Mouse (Mus musculus): ENCODE data around the gene Adam19. TPM values are rescaled to one million over a fixed set of nuclear protein-coding genes. Genes with fewer than 3 reads are reported as not detected.
"Not testable (repeated sequence)": the region's sequence is repeated elsewhere in the genome, so short reads cannot be mapped to it uniquely, and the experiment has no call there.

The Adam19 gene
- polyA plus RNA-seq, 1 experiment: 22.8 TPM

GRCm38 (mm10) chr11:46146619-46147018, 90.8 kb downstream of the Adam19 start:
- DNase-seq (ENCODE audit: low read depth): no peak
- no peak for TF ChIP-seq CTCF (IDR thresholded peaks at IDR 0.05; ENCODE audit: borderline replicate concordance, extremely low read depth, insufficient read depth, insufficient read length)

GRCm38 (mm10) chr11:46156945-46157344, 101.2 kb downstream of the Adam19 start:
- TF ChIP-seq CTCF (IDR thresholded peaks at IDR 0.05; ENCODE audit: borderline replicate concordance, extremely low read depth, insufficient read depth, insufficient read length) (no peak), POLR2A (IDR thresholded peaks at IDR 0.05; ENCODE audit: borderline replicate concordance, extremely low read depth, insufficient read depth, insufficient read length, poor library complexity, severe bottlenecking) (no peak)
- DNase-seq (ENCODE audit: low read depth): no peak

DNA sequence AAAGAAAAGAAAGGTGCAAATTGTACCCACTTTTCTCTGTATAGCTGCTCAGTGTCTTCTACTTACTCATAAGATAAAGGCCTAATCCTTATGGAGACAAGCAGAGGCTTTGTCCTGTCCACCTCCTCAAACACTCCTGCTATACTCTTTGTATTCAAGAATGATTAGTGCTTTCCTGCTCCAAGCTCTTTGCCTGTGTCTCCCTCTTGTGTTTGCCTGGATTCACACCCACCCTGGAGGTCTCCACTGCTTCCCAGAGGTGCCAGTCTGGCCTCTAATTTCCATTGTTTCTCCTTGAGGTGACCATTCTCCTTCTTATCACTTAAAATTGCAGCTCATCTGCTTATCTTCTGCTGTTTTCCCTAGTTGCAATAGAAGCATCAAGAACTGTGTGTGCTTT, 101.7 kb downstream of the Adam19 start:
- TF ChIP-seq POLR2A (IDR thresholded peaks at IDR 0.05; ENCODE audit: borderline replicate concordance, extremely low read depth, insufficient read depth, insufficient read length, poor library complexity, severe bottlenecking) (no peak), CTCF (IDR thresholded peaks at IDR 0.05; ENCODE audit: borderline replicate concordance, extremely low read depth, insufficient read depth, insufficient read length) (peak; percentile 23; the same call in 1 of the 2 replicates)
- DNase-seq (ENCODE audit: low read depth): no peak

- no peak for TF ChIP-seq CTCF (IDR thresholded peaks at IDR 0.05; ENCODE audit: borderline replicate concordance, extremely low read depth, insufficient read depth, insufficient read length)
- TF ChIP-seq POLR2A (IDR thresholded peaks at IDR 0.05; ENCODE audit: borderline replicate concordance, extremely low read depth, insufficient read depth, insufficient read length, poor library complexity, severe bottlenecking): no peak
- peak; percentile 6 for DNase-seq (ENCODE audit: low read depth)
Observed at GRCm38 (mm10) chr11:46165866-46166585, 110.2 kb downstream of the Adam19 start, which contains the start of gene Nipal4. TSS of gene Nipal4 (minus strand) at chr11:46166508.

DNA sequence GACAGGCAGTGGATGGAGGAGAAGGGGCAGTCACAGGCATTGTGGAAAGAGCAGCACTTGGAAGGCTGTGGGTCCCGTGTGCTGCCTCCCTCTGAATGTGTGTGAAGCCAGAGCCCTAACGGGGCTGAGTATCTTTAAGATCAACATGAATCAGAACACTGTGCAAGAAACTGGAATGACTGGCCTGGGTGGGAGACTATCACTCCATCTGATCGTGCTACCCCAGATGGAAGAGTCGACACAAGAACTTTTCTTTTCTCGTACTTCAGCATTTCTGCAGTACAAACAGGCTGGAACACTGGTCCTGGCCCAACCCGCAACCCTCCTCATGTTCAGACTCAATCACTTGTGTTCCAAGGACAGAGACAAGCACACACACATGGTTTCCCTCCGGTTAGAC, 112.7 kb downstream of the Adam19 start:
- DNase-seq (ENCODE audit: low read depth): no peak
- no peak for TF ChIP-seq POLR2A (IDR thresholded peaks at IDR 0.05; ENCODE audit: borderline replicate concordance, extremely low read depth, insufficient read depth, insufficient read length, poor library complexity, severe bottlenecking)
- no peak for TF ChIP-seq CTCF (IDR thresholded peaks at IDR 0.05; ENCODE audit: borderline replicate concordance, extremely low read depth, insufficient read depth, insufficient read length)

- peak; percentile 4 for DNase-seq (ENCODE audit: low read depth)
- no peak for TF ChIP-seq CTCF (IDR thresholded peaks at IDR 0.05; ENCODE audit: borderline replicate concordance, extremely low read depth, insufficient read depth, insufficient read length)
- TF ChIP-seq POLR2A (IDR thresholded peaks at IDR 0.05; ENCODE audit: borderline replicate concordance, extremely low read depth, insufficient read depth, insufficient read length, poor library complexity, severe bottlenecking): no peak
Observed at GRCm38 (mm10) chr11:46169908-46170307, 114.1 kb downstream of the Adam19 start.

DNA sequence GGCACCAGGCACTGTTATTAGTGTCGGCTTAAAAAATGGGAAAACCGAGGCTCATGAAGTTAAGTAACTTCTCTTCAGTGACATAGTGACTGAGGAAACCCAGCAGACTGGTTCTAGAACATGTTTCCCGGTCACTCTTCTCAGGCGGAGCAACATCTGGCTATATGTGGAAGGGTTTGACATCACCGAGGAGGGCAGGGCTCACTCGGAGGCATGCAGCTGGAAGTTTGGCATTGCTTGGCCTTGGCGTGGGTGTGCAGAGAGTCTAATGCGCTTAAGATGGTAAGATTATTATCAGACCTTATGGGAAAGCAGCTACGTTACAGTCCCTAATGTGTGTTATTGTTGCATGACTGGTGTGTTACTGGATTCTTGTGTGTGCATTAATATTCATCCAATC, 116.3 kb downstream of the Adam19 start:
- TF ChIP-seq POLR2A (IDR thresholded peaks at IDR 0.05; ENCODE audit: borderline replicate concordance, extremely low read depth, insufficient read depth, insufficient read length, poor library complexity, severe bottlenecking) (no peak), CTCF (IDR thresholded peaks at IDR 0.05; ENCODE audit: borderline replicate concordance, extremely low read depth, insufficient read depth, insufficient read length) (no peak)
- DNase-seq (ENCODE audit: low read depth): no peak

- DNase-seq (ENCODE audit: low read depth): no peak
- no peak for TF ChIP-seq POLR2A (IDR thresholded peaks at IDR 0.05; ENCODE audit: borderline replicate concordance, extremely low read depth, insufficient read depth, insufficient read length, poor library complexity, severe bottlenecking)
Observed at GRCm38 (mm10) chr11:46176155-46176554, 120.4 kb downstream of the Adam19 start.

DNA sequence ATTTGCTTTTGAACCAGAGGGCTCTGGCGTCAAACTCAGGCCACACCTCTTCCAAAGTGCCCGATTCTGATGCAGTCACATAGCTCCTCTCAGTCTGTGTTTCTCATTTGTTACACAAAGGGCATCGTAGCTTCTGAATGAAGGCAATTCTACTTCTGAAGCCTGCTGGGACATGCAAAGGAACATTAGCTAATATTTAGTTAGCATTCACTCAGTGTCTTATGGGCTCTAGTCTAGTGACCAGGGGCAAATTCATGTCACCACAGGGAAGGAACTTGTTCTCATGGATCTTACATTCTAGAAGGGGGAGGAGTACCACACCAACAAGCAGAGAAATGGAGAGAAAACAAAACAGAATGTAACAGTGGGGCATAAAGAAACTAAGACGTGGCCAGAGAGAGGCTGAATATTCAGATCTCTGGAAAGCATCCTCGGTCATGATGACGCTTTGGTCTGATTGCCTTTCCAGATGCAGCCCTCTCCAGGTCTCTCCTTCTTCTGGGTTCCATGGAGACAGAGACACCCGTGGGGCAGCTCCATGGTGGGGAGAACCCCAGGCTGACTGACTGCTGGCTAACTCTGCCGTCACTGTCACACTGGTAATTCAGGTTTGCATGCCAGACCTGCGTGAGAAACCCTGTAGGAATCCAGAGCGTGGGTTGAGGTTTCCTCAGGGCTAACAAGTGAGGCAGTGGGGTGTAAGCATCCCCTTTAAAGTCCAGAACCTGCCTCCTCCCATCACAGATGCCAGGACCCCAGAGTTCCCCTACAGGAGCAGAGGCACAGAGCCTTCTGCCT, 121.7 kb downstream of the Adam19 start:
- DNase-seq (ENCODE audit: low read depth): no peak
- TF ChIP-seq CTCF (IDR thresholded peaks at IDR 0.05; ENCODE audit: borderline replicate concordance, extremely low read depth, insufficient read depth, insufficient read length) (no peak), POLR2A (IDR thresholded peaks at IDR 0.05; ENCODE audit: borderline replicate concordance, extremely low read depth, insufficient read depth, insufficient read length, poor library complexity, severe bottlenecking) (no peak)

DNA sequence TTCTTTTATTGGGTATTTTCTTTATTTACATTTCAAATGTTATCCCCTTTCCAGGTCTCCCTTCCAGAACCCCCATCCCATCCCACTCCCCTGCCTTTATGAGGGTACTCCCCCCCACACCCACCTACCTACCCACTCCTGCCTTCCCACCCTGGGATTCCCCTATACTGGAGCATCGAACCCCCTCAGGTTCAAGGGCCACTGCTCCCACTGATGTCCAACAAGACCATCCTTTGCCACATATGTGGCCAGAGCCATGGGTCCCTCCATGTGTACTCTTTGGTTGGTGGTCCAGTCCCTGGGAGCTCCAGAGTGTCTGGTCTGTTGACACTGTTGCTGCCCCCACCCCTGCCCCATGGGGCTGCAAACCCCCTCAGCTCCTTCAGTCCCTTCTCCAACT, 126.2 kb downstream of the Adam19 start:
- not testable (repeated sequence) for DNase-seq (ENCODE audit: low read depth)

DNA sequence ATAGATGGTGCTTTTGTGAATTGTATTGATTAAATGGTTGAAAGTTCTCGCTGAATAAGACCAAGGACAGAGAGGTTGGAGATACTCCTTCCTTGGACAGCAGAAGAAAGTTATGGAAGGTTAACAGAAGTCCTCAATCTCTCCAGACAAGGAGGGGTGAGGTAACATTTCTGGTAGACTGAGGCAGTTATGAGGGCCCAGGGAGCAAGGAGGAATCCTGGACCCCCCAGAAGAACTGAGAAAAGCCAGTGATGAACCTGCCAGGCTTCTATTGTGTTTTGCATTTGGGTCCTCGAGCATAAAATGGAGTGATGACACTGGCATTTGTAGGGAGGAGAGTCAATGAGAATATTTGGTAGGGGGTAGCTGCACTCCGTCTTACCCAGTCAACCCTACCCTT, 129.2 kb downstream of the Adam19 start:
- TF ChIP-seq POLR2A (IDR thresholded peaks at IDR 0.05; ENCODE audit: borderline replicate concordance, extremely low read depth, insufficient read depth, insufficient read length, poor library complexity, severe bottlenecking) (no peak), CTCF (IDR thresholded peaks at IDR 0.05; ENCODE audit: borderline replicate concordance, extremely low read depth, insufficient read depth, insufficient read length) (no peak)
- DNase-seq (ENCODE audit: low read depth): no peak

DNA sequence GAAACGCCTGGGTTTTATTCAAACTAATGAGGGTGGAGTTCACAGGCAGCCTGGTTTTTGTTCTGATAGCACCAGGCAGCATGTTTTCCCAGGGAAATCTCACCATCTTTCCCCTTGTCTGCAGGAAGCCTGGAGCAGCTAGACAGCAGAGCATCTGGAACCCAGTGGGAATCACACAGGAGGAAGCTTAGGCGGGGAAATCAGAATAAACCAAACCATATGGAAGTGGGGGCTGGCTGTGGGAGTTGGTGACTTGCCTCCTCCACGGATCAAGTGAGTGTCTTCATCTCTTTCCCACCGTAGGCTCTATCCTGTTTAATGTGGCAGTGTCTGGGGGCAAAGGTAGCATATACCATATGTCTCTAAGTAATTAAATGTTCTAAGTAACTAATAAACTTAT, 129.7 kb downstream of the Adam19 start:
- TF ChIP-seq POLR2A (IDR thresholded peaks at IDR 0.05; ENCODE audit: borderline replicate concordance, extremely low read depth, insufficient read depth, insufficient read length, poor library complexity, severe bottlenecking) (no peak), CTCF (IDR thresholded peaks at IDR 0.05; ENCODE audit: borderline replicate concordance, extremely low read depth, insufficient read depth, insufficient read length) (no peak)
- DNase-seq (ENCODE audit: low read depth): peak; percentile 64

Measured in brain, embryonic 14.5 days (tissue).